Mouse (Mus musculus) liver, embryonic 14.5 days (tissue): ENCODE results near the gene Chuk.

Experiments used
- CTCF ChIP-seq: IDR thresholded peaks from 2 replicates; pipeline ENCODE4 v1.5.1; 2016; ENCODE audit warnings: antibody characterized with exemption, low read depth, control low read depth
- EP300 ChIP-seq: IDR thresholded peaks from 2 replicates; pipeline ENCODE4 v1.6.1; 2016; ENCODE audit warnings: antibody characterized with exemption, low read depth

DNA sequence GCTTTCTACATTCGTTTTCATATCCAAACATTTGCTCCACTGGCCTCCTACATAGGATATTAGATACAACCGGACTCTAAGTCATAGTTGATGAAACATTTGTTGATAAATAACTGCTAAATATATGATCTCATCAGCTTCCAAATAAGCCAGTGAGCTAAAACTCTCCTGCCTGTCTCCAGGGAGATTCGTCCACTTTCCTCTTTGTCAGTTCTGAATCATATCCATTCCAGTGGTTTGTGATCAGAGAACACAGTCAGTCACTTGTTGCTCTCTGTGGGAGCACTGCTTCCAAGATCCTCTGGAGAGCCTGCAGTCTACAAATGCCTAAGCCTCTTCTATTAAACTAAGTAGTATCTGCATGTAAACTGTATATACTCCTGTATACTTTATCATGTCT, 47.1 kb downstream of the Chuk start:
- no peak for TF ChIP-seq EP300
- no peak for TF ChIP-seq CTCF
